30 mouse cellular contexts compared by ENCODE assay signal in genomic region chr8:120614491-120614890, GRCm38 (mm10). TPM values are rescaled to one million over a fixed set of nuclear protein-coding genes. Genes with fewer than 3 reads are reported as not detected.
A peak's percentile ranks its signal among the peaks of the same experiment; 100 is the strongest.
DNase-seq lines count a peak whose midpoint lies in the region; ATAC-seq and TF ChIP-seq lines count a peak whose summit lies in the region.
"Had no signal": no experiment of that assay in that cellular context is flagged by ENCODE, and none has a peak within 500 bp of the region (broad histone marks: within the 10 kb centered on the region; RNA-seq: fewer than 3 reads in every experiment).

No protein-coding gene starts in this region.

- ATAC-seq in intestine, postnatal 0 days, result no peak
- ATAC-seq in intestine, embryonic 15.5 days, result no peak
- no peak for ATAC-seq in stomach, postnatal 0 days (ENCODE audit: low FRiP score, low TSS enrichment)
- ATAC-seq: activated CD4-positive, CD25-positive, alpha-beta regulatory T cell, adult 4 months; CD4-positive, CD25-positive, alpha-beta regulatory T cell, adult 4 months; forebrain, embryonic 14.5 days; forebrain, embryonic 16.5 days had no signal

- H3K9ac ChIP-seq in heart, adult 2 months (ENCODE audit: low read depth, low read length), result no peak overlapping the region
- H3K9ac ChIP-seq in intestine, postnatal 0 days (ENCODE audit: low read depth, low read length), result no peak overlapping the region
- H3K9ac ChIP-seq in intestine, embryonic 15.5 days, result no peak overlapping the region
- no peak overlapping the region for H3K9ac ChIP-seq in stomach, postnatal 0 days (ENCODE audit: low read length)
- H3K9ac ChIP-seq: embryonic facial prominence, embryonic 13.5 days; embryonic facial prominence, embryonic 15.5 days; forebrain, embryonic 12.5 days had no signal

- TF ChIP-seq CTCF in heart, adult 2 months (IDR thresholded peaks at IDR 0.05), result peak; percentile 6; the same call in 1 of the 2 replicates
- TF ChIP-seq CTCF in intestine, postnatal 0 days (IDR thresholded peaks at IDR 0.05; ENCODE audit: low read depth), result 0 out of 2 replicates have a peak, but pooled peaks have one; percentile 16
- TF ChIP-seq CTCF in left cerebral cortex, adult 2 months (IDR thresholded peaks at IDR 0.05), result peak; percentile 29
- TF ChIP-seq CTCF in stomach, postnatal 0 days (IDR thresholded peaks at IDR 0.05; ENCODE audit: low read depth), result peak; percentile 14; the same call in 1 of the 2 replicates

- H3K4me1 ChIP-seq in heart, adult 2 months (ENCODE audit: control insufficient read depth, insufficient read depth, low read length), result no peaks in the 10 kb centered on the region
- H3K4me1 ChIP-seq in heart, embryonic 10.5 days, result peaks cover 36% of the 10 kb centered on the region
- H3K4me1 ChIP-seq in intestine, postnatal 0 days (replicated peaks; ENCODE audit: control insufficient read depth, insufficient read depth, low read length), result no peaks in the 10 kb centered on the region
- H3K4me1 ChIP-seq in intestine, embryonic 15.5 days (replicated peaks), result no peaks in the 10 kb centered on the region
- no peaks in the 10 kb centered on the region for H3K4me1 ChIP-seq in stomach, postnatal 0 days (replicated peaks; ENCODE audit: control insufficient read depth, insufficient read depth)

- H3K4me3 ChIP-seq in heart, adult 2 months, result no peak overlapping the region
- H3K4me3 ChIP-seq in heart, embryonic 10.5 days, result no peak overlapping the region
- no peak overlapping the region for H3K4me3 ChIP-seq in intestine, postnatal 0 days (ENCODE audit: low read depth, low read length)
- no peak overlapping the region for H3K4me3 ChIP-seq in intestine, embryonic 15.5 days (replicated peaks)
- H3K4me3 ChIP-seq in left cerebral cortex, adult 2 months, result no peak overlapping the region
- no peak overlapping the region for H3K4me3 ChIP-seq in stomach, postnatal 0 days (ENCODE audit: low read depth, low read length)
- H3K4me3 ChIP-seq: embryonic facial prominence, embryonic 13.5 days; embryonic facial prominence, embryonic 15.5 days; erythroblast, embryonic 14.5 days; forebrain, embryonic 10.5 days; forebrain, embryonic 12.5 days had no signal

- DNase-seq in heart, adult 2 months, result no peak
- no peak for DNase-seq in heart, embryonic 10.5 days (ENCODE audit: low spot score)
- no peak for DNase-seq in left cerebral cortex, adult 2 months (ENCODE audit: extremely low spot score in 1 of 2, low spot score in 2 of 2)
- DNase-seq in left cerebral cortex, adult 8-10 months (ENCODE audit: low spot score in 2 of 2), result no peak
- no peak for DNase-seq in stomach, postnatal 0 days (ENCODE audit: low spot score)
- no peak for DNase-seq in spleen, postnatal 10 days (ENCODE audit: low spot score in 2 of 2)
- DNase-seq: adrenal gland, adult 8-10 months; adrenal gland, postnatal 14 days; adrenal gland, postnatal 36 days; B cell, adult 2 months; cerebellum, adult 11-12 months; cerebellum, adult 2 months; cerebellum, adult 9-11 months; cerebellum, postnatal 14 days; cerebellum, postnatal 36 days; embryo, embryonic 11 days had no signal

- H3K27me3 ChIP-seq in heart, adult 2 months (ENCODE audit: control insufficient read depth, insufficient read depth, low read length), result no peaks in the 10 kb centered on the region
- H3K27me3 ChIP-seq in heart, embryonic 10.5 days (ENCODE audit: insufficient read depth, poor library complexity, severe bottlenecking), result peaks cover 17% of the 10 kb centered on the region
- H3K27me3 ChIP-seq in intestine, postnatal 0 days (replicated peaks; ENCODE audit: control insufficient read depth, insufficient read depth, low read length), result no peaks in the 10 kb centered on the region
- no peaks in the 10 kb centered on the region for H3K27me3 ChIP-seq in intestine, embryonic 15.5 days (replicated peaks)
- H3K27me3 ChIP-seq in stomach, postnatal 0 days (ENCODE audit: control insufficient read depth, insufficient read depth, low read length), result no peaks in the 10 kb centered on the region
- H3K27me3 ChIP-seq: embryonic facial prominence, embryonic 13.5 days; embryonic facial prominence, embryonic 15.5 days had no signal

- H3K36me3 ChIP-seq in heart, adult 2 months (ENCODE audit: control insufficient read depth, insufficient read depth, low read length), result no peaks in the 10 kb centered on the region
- H3K36me3 ChIP-seq in heart, embryonic 10.5 days, result no peaks in the 10 kb centered on the region
- no peaks in the 10 kb centered on the region for H3K36me3 ChIP-seq in intestine, postnatal 0 days (ENCODE audit: control insufficient read depth, insufficient read depth)
- H3K36me3 ChIP-seq in intestine, embryonic 15.5 days, result no peaks in the 10 kb centered on the region
- H3K36me3 ChIP-seq in stomach, postnatal 0 days (ENCODE audit: control insufficient read depth, insufficient read depth, low read length), result no peaks in the 10 kb centered on the region
- H3K36me3 ChIP-seq: embryonic facial prominence, embryonic 13.5 days; embryonic facial prominence, embryonic 15.5 days; forebrain, embryonic 10.5 days; forebrain, embryonic 12.5 days; G1E had no signal

- no peak overlapping the region for H3K27ac ChIP-seq in heart, adult 2 months
- no peak overlapping the region for H3K27ac ChIP-seq in heart, embryonic 10.5 days
- H3K27ac ChIP-seq in intestine, postnatal 0 days (ENCODE audit: low read depth, low read length), result no peak overlapping the region
- no peak overlapping the region for H3K27ac ChIP-seq in intestine, embryonic 15.5 days
- H3K27ac ChIP-seq in left cerebral cortex, adult 2 months, result no peak overlapping the region
- no peak overlapping the region for H3K27ac ChIP-seq in stomach, postnatal 0 days (replicated peaks)
- H3K27ac ChIP-seq: embryonic facial prominence, embryonic 13.5 days; embryonic facial prominence, embryonic 15.5 days; forebrain, embryonic 10.5 days; forebrain, embryonic 12.5 days had no signal

- H3K4me2 ChIP-seq in intestine, postnatal 0 days (replicated peaks; ENCODE audit: low read depth), result no peak overlapping the region
- H3K4me2 ChIP-seq in intestine, embryonic 15.5 days (replicated peaks), result no peak overlapping the region
- H3K4me2 ChIP-seq in stomach, postnatal 0 days (replicated peaks; ENCODE audit: low read depth), result no peak overlapping the region
- H3K4me2 ChIP-seq: embryonic facial prominence, embryonic 13.5 days; embryonic facial prominence, embryonic 15.5 days; forebrain, embryonic 12.5 days had no signal

- H3K79me2 ChIP-seq in heart, adult 2 months (replicated peaks; ENCODE audit: control insufficient read depth, insufficient read depth, low read length), result no peaks in the 10 kb centered on the region

- intact Hi-C loops in heart, adult 2 months (cut with DNase I), result no loop called here
- intact Hi-C loops in left cerebral cortex, adult 2 months (cut with DNase I), result no loop called here

- no peaks in the 10 kb centered on the region for H3K9me3 ChIP-seq in heart, embryonic 10.5 days
- no peaks in the 10 kb centered on the region for H3K9me3 ChIP-seq in intestine, postnatal 0 days (ENCODE audit: control insufficient read depth)
- H3K9me3 ChIP-seq in intestine, embryonic 15.5 days, result no peaks in the 10 kb centered on the region
- H3K9me3 ChIP-seq in stomach, postnatal 0 days (ENCODE audit: control insufficient read depth, low read length), result no peaks in the 10 kb centered on the region
- H3K9me3 ChIP-seq: embryonic facial prominence, embryonic 13.5 days; embryonic facial prominence, embryonic 15.5 days; forebrain, embryonic 10.5 days; forebrain, embryonic 12.5 days; G1E had no signal

- no peak for TF ChIP-seq EP300 in heart, adult 2 months (IDR thresholded peaks at IDR 0.05; ENCODE audit: insufficient read depth, low read depth, low read length)
- TF ChIP-seq EP300 in stomach, postnatal 0 days (optimal IDR thresholded peaks at IDR 0.05), result no peak

- 87% methylated on average over 3 of the region's 3 CpGs for WGBS in heart, adult 2 months
- 91% methylated on average over 3 of the region's 3 CpGs for WGBS in heart, embryonic 10.5 days
- WGBS in intestine, postnatal 0 days, result 92% methylated on average over 3 of the region's 3 CpGs
- WGBS in intestine, embryonic 15.5 days, result 86% methylated on average over 3 of the region's 3 CpGs
- WGBS in stomach, postnatal 0 days, result 84% methylated on average over 3 of the region's 3 CpGs

- no peak for TF ChIP-seq POLR2A in heart, adult 2 months (IDR thresholded peaks at IDR 0.05; ENCODE audit: insufficient read depth, low read depth, low read length)

RNA-seq across cellular contexts. Expression of gene Gins2, which starts 25.4 kb away (rescaled TPM):
- 1 to 10 TPM; 1.1 to 1.5 TPM for total RNA-seq in heart, adult 2 months (2021)
- polyA plus RNA-seq in heart, adult 2 months (2012; rRNA removed), result 1.3 and 1.4 TPM in 2 replicates
- 106 and 125 TPM in 2 replicates for polyA plus RNA-seq in heart, embryonic 10.5 days (2016; fragmentation: Nextera tagmentation; extraction: Ambion mirVana)
- 23.1 and 23.7 TPM in 2 replicates for polyA plus RNA-seq in intestine, postnatal 0 days (2015; fragmentation: Nextera tagmentation; extraction: Ambion mirVana)
- 88.4 and 88.8 TPM in 2 replicates for polyA plus RNA-seq in intestine, embryonic 15.5 days (2015; fragmentation: Nextera tagmentation; extraction: Ambion mirVana)
- 1 to 10 TPM; 1.0 to 2.9 TPM for total RNA-seq in left cerebral cortex, adult 2 months (2021)
- total RNA-seq in left cerebral cortex, adult 8-10 months (2022), result 1 to 10 TPM; 1.1 to 3.3 (median 2.5) TPM
- polyA plus RNA-seq in stomach, postnatal 0 days (2015; fragmentation: Nextera tagmentation; extraction: Ambion mirVana), result 31.0 and 35.5 TPM in 2 replicates

RNA-seq across cellular contexts. Expression of gene 1190005I06Rik, which starts 32.9 kb away (rescaled TPM):
- total RNA-seq in heart, adult 2 months (2021), result 1 to 10 TPM; 3.9 to 5.3 TPM
- 3.0 and 6.0 TPM in 2 replicates for polyA plus RNA-seq in heart, adult 2 months (2012; rRNA removed)
- polyA plus RNA-seq in heart, embryonic 10.5 days (2016; fragmentation: Nextera tagmentation; extraction: Ambion mirVana), result 4.6 and 7.7 TPM in 2 replicates
- polyA plus RNA-seq in intestine, postnatal 0 days (2015; fragmentation: Nextera tagmentation; extraction: Ambion mirVana), result 3.9 and 4.0 TPM in 2 replicates
- 1.3 and 2.5 TPM in 2 replicates for polyA plus RNA-seq in intestine, embryonic 15.5 days (2015; fragmentation: Nextera tagmentation; extraction: Ambion mirVana)
- total RNA-seq in left cerebral cortex, adult 2 months (2021), result 10 to 100 TPM; 11.3 to 11.5 TPM
- 10 to 100 TPM; 11.8 to 16.6 (median 14.4) TPM for total RNA-seq in left cerebral cortex, adult 8-10 months (2022)
- polyA plus RNA-seq in stomach, postnatal 0 days (2015; fragmentation: Nextera tagmentation; extraction: Ambion mirVana), result 12.2 and 14.0 TPM in 2 replicates
- polyA plus RNA-seq: activated CD4-positive, CD25-positive, alpha-beta regulatory T cell, adult 4 months had no signal

RNA-seq across cellular contexts. Expression of gene Gm27021, which starts 53.4 kb away (rescaled TPM):
- not detected for total RNA-seq in heart, adult 2 months (2021)
- polyA plus RNA-seq in heart, adult 2 months (2012; rRNA removed), result not detected in 2 replicates
- 1.9 and 2.8 TPM in 2 replicates for polyA plus RNA-seq in heart, embryonic 10.5 days (2016; fragmentation: Nextera tagmentation; extraction: Ambion mirVana)
- polyA plus RNA-seq in intestine, postnatal 0 days (2015; fragmentation: Nextera tagmentation; extraction: Ambion mirVana), result 1.0 and 1.9 TPM in 2 replicates
- 2.0 and 2.2 TPM in 2 replicates for polyA plus RNA-seq in intestine, embryonic 15.5 days (2015; fragmentation: Nextera tagmentation; extraction: Ambion mirVana)
- total RNA-seq in left cerebral cortex, adult 2 months (2021), result 1 to 10 TPM in 1 of 2 experiments, not detected in 1; 1.5 TPM
- 1 to 10 TPM in 1 of 4 experiments, under 1 TPM in 1, not detected in 2; 0.62 to 1.2 TPM for total RNA-seq in left cerebral cortex, adult 8-10 months (2022)
- polyA plus RNA-seq in stomach, postnatal 0 days (2015; fragmentation: Nextera tagmentation; extraction: Ambion mirVana), result 2.1 and 4.7 TPM in 2 replicates
- total RNA-seq: adrenal gland, adult 18-20 months; adrenal gland, postnatal 14 days; common myeloid progenitor, adult 5-6 weeks; G1E had no signal
- polyA plus RNA-seq: activated CD4-positive, CD25-positive, alpha-beta regulatory T cell, adult 4 months; CD4-positive, CD25-positive, alpha-beta regulatory T cell, adult 4 months had no signal

RNA-seq across cellular contexts. Expression of gene Cox4i1, which starts 53.5 kb away (rescaled TPM):
- 1,000 to 10,000 TPM; 4,113 to 4,965 TPM for total RNA-seq in heart, adult 2 months (2021)
- polyA plus RNA-seq in heart, adult 2 months (2012; rRNA removed), result 4,656 and 4,851 TPM in 2 replicates
- polyA plus RNA-seq in heart, embryonic 10.5 days (2016; fragmentation: Nextera tagmentation; extraction: Ambion mirVana), result 1,295 and 1,617 TPM in 2 replicates
- polyA plus RNA-seq in intestine, postnatal 0 days (2015; fragmentation: Nextera tagmentation; extraction: Ambion mirVana), result 2,406 and 2,420 TPM in 2 replicates
- 1,472 and 1,529 TPM in 2 replicates for polyA plus RNA-seq in intestine, embryonic 15.5 days (2015; fragmentation: Nextera tagmentation; extraction: Ambion mirVana)
- 1,000 to 10,000 TPM; 1,050 to 1,086 TPM for total RNA-seq in left cerebral cortex, adult 2 months (2021)
- 1,000 to 10,000 TPM; 1,070 to 1,158 (median 1,126) TPM for total RNA-seq in left cerebral cortex, adult 8-10 months (2022)
- polyA plus RNA-seq in stomach, postnatal 0 days (2015; fragmentation: Nextera tagmentation; extraction: Ambion mirVana), result 1,419 and 1,437 TPM in 2 replicates

RNA-seq across cellular contexts. Expression of gene Emc8, which starts 53.9 kb away (rescaled TPM):
- total RNA-seq in heart, adult 2 months (2021), result 10 to 100 TPM; 42.2 to 46.3 TPM
- polyA plus RNA-seq in heart, adult 2 months (2012; rRNA removed), result 34.1 and 36.9 TPM in 2 replicates
- polyA plus RNA-seq in heart, embryonic 10.5 days (2016; fragmentation: Nextera tagmentation; extraction: Ambion mirVana), result 249 and 314 TPM in 2 replicates
- 127 and 135 TPM in 2 replicates for polyA plus RNA-seq in intestine, postnatal 0 days (2015; fragmentation: Nextera tagmentation; extraction: Ambion mirVana)
- polyA plus RNA-seq in intestine, embryonic 15.5 days (2015; fragmentation: Nextera tagmentation; extraction: Ambion mirVana), result 235 and 246 TPM in 2 replicates
- 10 to 100 TPM; 68.1 to 81.2 TPM for total RNA-seq in left cerebral cortex, adult 2 months (2021)
- 10 to 100 TPM; 60.5 to 72.0 (median 69.4) TPM for total RNA-seq in left cerebral cortex, adult 8-10 months (2022)
- 149 and 162 TPM in 2 replicates for polyA plus RNA-seq in stomach, postnatal 0 days (2015; fragmentation: Nextera tagmentation; extraction: Ambion mirVana)

Comparison
In these comparisons a context has a peak if more than half of its experiments do, and no peak if none do; other contexts are left out.
1. RNA of gene Gins2, which starts 25.4 kb away (polyA plus RNA-seq): 106 to 125 TPM in heart, embryonic 10.5 days, 88.4 to 88.8 TPM in intestine, embryonic 15.5 days, 31.0 to 35.5 TPM in stomach, postnatal 0 days and 23.1 to 23.7 TPM in intestine, postnatal 0 days; 1.3 to 1.4 TPM in heart, adult 2 months; every median in the first group is over 10 times any median in the second.
2. Peak in every context shown above with its lines, with median percentiles within 50 percentile points of each other: CTCF ChIP-seq.